Mouse (Mus musculus) limb, embryonic 15.5 days (tissue): ENCODE data around the gene Plpp1. TPM values are rescaled to one million over a fixed set of nuclear protein-coding genes. Genes with fewer than 3 reads are reported as not detected.

Experiments used
- ATAC-seq: fragments of 200-750 bp; cut with Nextera tagmentation; 2 replicates; pipeline ENCODE4 v1.8.0; 2017; ENCODE audit warnings: low read depth, moderate TSS enrichment; ENCODE audit not compliant: insufficient number of reproducible peaks, low FRiP score, low TSS enrichment
- H3K27ac ChIP-seq: fragments of 300-500 bp; sonication (generic); 2 replicates; pipeline ENCODE4 v1.5.1; 2015; ENCODE audit warnings: moderate library complexity, mild to moderate bottlenecking, inconsistent platforms
- H3K27me3 ChIP-seq: fragments of 300-500 bp; sonication (generic); 2 replicates; pipeline ENCODE4 v1.6.1; 2015; ENCODE audit warnings: inconsistent platforms
- H3K36me3 ChIP-seq: fragments of 300-500 bp; sonication (generic); 2 replicates; pipeline ENCODE4 v1.6.1; 2015; ENCODE audit warnings: inconsistent platforms
- H3K4me1 ChIP-seq: fragments of 300-500 bp; sonication (generic); 2 replicates; pipeline ENCODE4 v1.6.1; 2015; ENCODE audit warnings: inconsistent platforms
- H3K4me2 ChIP-seq: fragments of 300-500 bp; sonication (generic); 2 replicates; pipeline ENCODE4 v1.6.1; 2015; ENCODE audit warnings: mild to moderate bottlenecking, inconsistent platforms
- H3K4me3 ChIP-seq: fragments of 300-500 bp; sonication (generic); 2 replicates; pipeline ENCODE4 v1.5.1; 2015; ENCODE audit warnings: mild to moderate bottlenecking, inconsistent platforms
- H3K9ac ChIP-seq: fragments of 300-500 bp; sonication (generic); 2 replicates; pipeline ENCODE4 v1.6.1; 2015; ENCODE audit warnings: inconsistent platforms
- H3K9me3 ChIP-seq: fragments of 300-500 bp; sonication (generic); 2 replicates; pipeline ENCODE4 v1.6.1; 2016; ENCODE audit warnings: inconsistent platforms
- WGBS: fragments of 180-500 bp; shearing (Covaris S2); methylation state at CpG from one replicate; pipeline ENCODE4 v1.1.7; 2015; 5-methylcytosine and 5-hydroxymethylcytosine counted together
- polyA plus RNA-seq: library from polyadenylated mRNA; unstranded; fragments of >200 nt; fragmentation: Nextera tagmentation; extraction: Ambion mirVana; gene quantifications from 2 replicates; pipeline ENCODE4 v1.2.1, GENCODE M21; 2015

The Plpp1 gene
- polyA plus RNA-seq, 1 experiment from 2014 or later = 90.5 TPM

DNA sequence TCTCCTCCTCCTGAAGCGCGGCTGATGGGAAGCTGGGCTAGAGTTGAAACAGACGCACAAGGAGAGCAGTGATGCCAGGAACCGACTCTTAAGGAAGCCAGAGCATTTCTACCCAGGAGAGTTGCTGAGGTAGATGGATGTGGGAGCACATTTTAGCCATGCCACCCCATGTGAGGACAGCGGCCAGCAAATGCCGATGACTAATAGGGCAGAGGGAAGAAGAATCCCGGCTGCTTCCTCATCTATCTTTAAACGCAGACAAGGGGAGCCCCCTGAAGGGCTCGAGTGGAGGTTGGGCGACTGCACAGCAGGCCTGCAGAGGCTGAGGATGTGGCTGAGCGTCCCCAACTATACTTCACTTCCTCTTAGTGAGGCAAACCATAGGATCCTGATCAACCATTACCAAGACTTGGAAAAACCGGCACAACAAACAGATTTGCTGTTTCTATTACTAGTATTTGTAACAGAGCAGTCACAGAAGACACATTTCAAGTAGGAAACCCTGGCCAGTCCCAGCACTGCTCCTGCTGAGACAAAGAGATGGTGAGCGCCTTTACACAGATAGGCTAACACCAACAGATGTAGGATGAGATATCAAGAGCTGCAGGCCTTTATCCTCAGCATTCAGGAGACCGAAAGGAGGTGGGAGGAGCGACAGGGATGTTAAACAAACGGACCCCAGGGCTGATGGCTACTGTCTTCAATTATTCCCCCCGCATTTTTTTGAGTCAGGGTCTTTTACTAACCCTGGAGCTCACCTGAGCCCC is 71.1 kb downstream of the Plpp1 start:
- Histone ChIP-seq H3K27me3 (no peaks in the 10 kb centered on the region), H3K4me2 (no peak overlapping the region), H3K4me1 (no peaks in the 10 kb centered on the region), H3K36me3 (peaks cover 73% of the 10 kb centered on the region), H3K9me3 (no peaks in the 10 kb centered on the region), H3K9ac (no peak overlapping the region), H3K27ac (no peak overlapping the region), H3K4me3 (no peak overlapping the region)
- ATAC-seq = no peak
- 81% methylated on average over 17 of the region's 17 CpGs for WGBS

GRCm38 (mm10) chr13:112887234-112887633 is 86.6 kb downstream of the Plpp1 start:
- Histone ChIP-seq H3K27ac (no peak overlapping the region), H3K36me3 (peaks cover 78% of the 10 kb centered on the region), H3K4me1 (no peaks in the 10 kb centered on the region), H3K9ac (no peak overlapping the region), H3K4me2 (no peak overlapping the region), H3K4me3 (no peak overlapping the region), H3K27me3 (no peaks in the 10 kb centered on the region), H3K9me3 (no peaks in the 10 kb centered on the region)
- no peak for ATAC-seq
- WGBS = 93% methylated on average over 12 of the region's 12 CpGs

GRCm38 (mm10) chr13:112902176-112902575 is 101.6 kb downstream of the Plpp1 start:
- ATAC-seq = no peak

DNA sequence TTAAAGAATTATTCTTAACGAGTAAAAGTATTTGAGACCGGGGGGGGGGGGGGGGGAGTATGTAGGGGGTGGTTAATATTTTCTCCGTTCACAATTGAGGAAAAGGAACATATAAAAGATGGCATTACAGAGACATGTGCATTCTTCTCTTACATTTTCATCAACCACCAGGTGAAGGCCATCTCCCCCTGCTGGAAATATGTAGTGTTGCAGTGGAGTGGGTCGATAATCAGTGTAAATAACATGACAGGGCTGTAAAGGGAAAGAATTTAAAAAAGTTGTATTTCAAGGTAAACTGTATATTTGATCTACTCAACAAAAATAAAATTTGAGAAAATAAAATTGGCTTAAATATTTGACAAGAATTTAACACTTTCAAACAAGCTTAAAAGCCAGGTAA is 109.1 kb downstream of the Plpp1 start:
- H3K4me3 ChIP-seq = no peak overlapping the region
- H3K36me3 ChIP-seq = peaks cover 49% of the 10 kb centered on the region
- H3K9ac ChIP-seq = no peak overlapping the region
- 66% methylated on average over 4 of the region's 4 CpGs for WGBS
- H3K9me3 ChIP-seq = no peaks in the 10 kb centered on the region
- H3K4me1 ChIP-seq = no peaks in the 10 kb centered on the region
- H3K27ac ChIP-seq = no peak overlapping the region
- no peaks in the 10 kb centered on the region for H3K27me3 ChIP-seq
- no peak overlapping the region for H3K4me2 ChIP-seq
- ATAC-seq = no peak

More at GRCm38 (mm10) chr13:112902176-112902575, 101.6 kb downstream of the Plpp1 start:
- H3K27me3 ChIP-seq = no peaks in the 10 kb centered on the region
- no peak overlapping the region for H3K27ac ChIP-seq
- H3K4me1 ChIP-seq = no peaks in the 10 kb centered on the region
- no peak overlapping the region for H3K4me3 ChIP-seq
- H3K9me3 ChIP-seq = no peaks in the 10 kb centered on the region
- peaks cover 64% of the 10 kb centered on the region for H3K36me3 ChIP-seq
- WGBS = 72% methylated on average over 3 of the region's 3 CpGs
- H3K4me2 ChIP-seq = no peak overlapping the region
- no peak overlapping the region for H3K9ac ChIP-seq

DNA sequence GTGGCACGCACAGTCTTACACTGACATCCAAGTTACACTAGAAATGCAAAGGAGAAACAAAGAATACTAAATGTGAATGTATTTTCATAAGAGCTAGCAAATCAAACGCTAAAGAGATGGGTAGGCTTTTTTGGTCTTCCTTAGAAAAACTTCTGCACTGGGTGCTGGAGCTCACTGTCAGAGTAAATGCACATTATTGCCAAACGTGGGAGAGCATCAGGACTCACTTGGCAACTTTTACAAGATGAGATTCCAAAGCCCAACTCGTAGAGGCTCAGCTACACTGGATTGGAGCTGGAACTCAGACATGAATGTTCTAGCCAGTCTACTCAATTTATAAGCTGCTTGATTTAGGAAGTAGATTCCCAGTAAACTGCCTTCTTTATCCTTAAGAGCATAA is 109.8 kb downstream of the Plpp1 start:
- WGBS = 81% methylated on average over 4 of the region's 4 CpGs
- no peaks in the 10 kb centered on the region for H3K9me3 ChIP-seq
- H3K9ac ChIP-seq = no peak overlapping the region
- no peak overlapping the region for H3K27ac ChIP-seq
- H3K4me2 ChIP-seq = no peak overlapping the region
- H3K27me3 ChIP-seq = no peaks in the 10 kb centered on the region
- ATAC-seq = no peak
- H3K4me1 ChIP-seq = no peaks in the 10 kb centered on the region
- H3K4me3 ChIP-seq = no peak overlapping the region
- peaks cover 45% of the 10 kb centered on the region for H3K36me3 ChIP-seq

Other genes with a start within 250 kb of the Plpp1 start
- gene Il31ra, start 206.4 kb upstream of the Plpp1 start, polyA plus RNA-seq = 0.43 and 0.45 TPM in 2 replicates
- gene Ddx4, start 148.3 kb upstream of the Plpp1 start, polyA plus RNA-seq = 0.55 and 0.63 TPM in 2 replicates
- gene Slc38a9, start 140.0 kb upstream of the Plpp1 start, polyA plus RNA-seq = 17.0 and 17.9 TPM in 2 replicates
- 53.8 and 57.4 TPM in 2 replicates for gene Mtrex, start 126.6 kb downstream of the Plpp1 start, polyA plus RNA-seq
- gene Dhx29, start 126.7 kb downstream of the Plpp1 start, polyA plus RNA-seq = 24.9 and 25.0 TPM in 2 replicates
- 0.32 and 0.37 TPM in 2 replicates for gene Ccno, start 187.0 kb downstream of the Plpp1 start, polyA plus RNA-seq
- gene Mcidas, start 193.1 kb downstream of the Plpp1 start, polyA plus RNA-seq = not detected in 2 replicates
- not detected in 2 replicates for gene Cdc20b, start 234.3 kb downstream of the Plpp1 start, polyA plus RNA-seq
- gene Gpx8, start 245.6 kb downstream of the Plpp1 start, polyA plus RNA-seq = 220 and 224 TPM in 2 replicates